Mouse (Mus musculus): ENCODE measurements around the gene Coro1c. TPM values are rescaled to one million over a fixed set of nuclear protein-coding genes. Genes with fewer than 3 reads are reported as not detected.

The Coro1c gene
- 256 and 297 TPM in 2 replicates for polyA plus RNA-seq (2014; fragmentation: Nextera tagmentation; extraction: Ambion mirVana)

- peak within 1 kb of the TSS; percentile 92 for H3K9ac ChIP-seq (ENCODE audit: low read length)
These were observed at the start of gene Coro1c for GRCm38 (mm10) chr5:113908592-113909441. TSS of gene Coro1c (minus strand) at chr5:113908758.

GRCm38 (mm10) chr5:113956510-113956909, 48.0 kb upstream of the Coro1c start:
- Histone ChIP-seq H3K9me3 (ENCODE audit: control insufficient read depth, low read length) (no peaks in the 10 kb centered on the region), H3K36me3 (ENCODE audit: control insufficient read depth, insufficient read depth, low read length) (no peaks in the 10 kb centered on the region), H3K4me2 (ENCODE audit: low read depth) (no peak overlapping the region), H3K4me1 (ENCODE audit: control insufficient read depth, insufficient read depth, low read length) (peaks cover 4% of the 10 kb centered on the region; the same call in 1 of the 2 replicates), H3K4me3 (ENCODE audit: low read depth, low read length) (no peak overlapping the region), H3K27me3 (ENCODE audit: control insufficient read depth, insufficient read depth, low read length) (no peaks in the 10 kb centered on the region), H3K27ac (ENCODE audit: low read depth, low read length) (no peak overlapping the region), H3K9ac (ENCODE audit: low read length) (no peak overlapping the region)
- 2% methylated on average over 4 of the region's 4 CpGs for WGBS
- DNase-seq (ENCODE audit: low spot score), result peak; percentile 89
- ATAC-seq (ENCODE audit: insufficient read depth, low FRiP score, low TSS enrichment), result no peak

More at GRCm38 (mm10) chr5:113908592-113909441, at the start of gene Coro1c:
- DNase-seq (ENCODE audit: low spot score) (peak; percentile 100), ATAC-seq (ENCODE audit: insufficient read depth, low FRiP score, low TSS enrichment) (peak; percentile 84)
- H3K9me3 ChIP-seq (ENCODE audit: control insufficient read depth, low read length), result no peaks in the 10 kb centered on the region
- H3K27ac ChIP-seq (ENCODE audit: low read depth, low read length), result peak within 1 kb of the TSS; percentile 98
- no peaks in the 10 kb centered on the region for H3K27me3 ChIP-seq (ENCODE audit: control insufficient read depth, insufficient read depth, low read length)
- peak within 1 kb of the TSS; percentile 95 for H3K4me3 ChIP-seq (ENCODE audit: low read depth, low read length)
- H3K4me1 ChIP-seq (ENCODE audit: control insufficient read depth, insufficient read depth, low read length), result peaks cover 23% of the 10 kb centered on the region
- peak within 1 kb of the TSS; percentile 83 for H3K4me2 ChIP-seq (ENCODE audit: low read depth)
- H3K36me3 ChIP-seq (ENCODE audit: control insufficient read depth, insufficient read depth, low read length), result no peaks in the 10 kb centered on the region
- WGBS, result under 1% methylated on average over 49 of the region's 68 CpGs

- H3K4me3 ChIP-seq (ENCODE audit: low read depth, low read length), result no peak overlapping the region
- H3K27ac ChIP-seq (ENCODE audit: low read depth, low read length), result no peak overlapping the region
- H3K4me2 ChIP-seq (ENCODE audit: low read depth), result no peak overlapping the region
- H3K4me1 ChIP-seq (ENCODE audit: control insufficient read depth, insufficient read depth, low read length), result peaks cover 4% of the 10 kb centered on the region; the same call in 1 of the 2 replicates
- 89% methylated on average over 8 of the region's 8 CpGs for WGBS
- H3K36me3 ChIP-seq (ENCODE audit: control insufficient read depth, insufficient read depth, low read length), result no peaks in the 10 kb centered on the region
- H3K9me3 ChIP-seq (ENCODE audit: control insufficient read depth, low read length), result no peaks in the 10 kb centered on the region
- no peaks in the 10 kb centered on the region for H3K27me3 ChIP-seq (ENCODE audit: control insufficient read depth, insufficient read depth, low read length)
- H3K9ac ChIP-seq (ENCODE audit: low read length), result no peak overlapping the region
- ATAC-seq (ENCODE audit: insufficient read depth, low FRiP score, low TSS enrichment), result no peak
- no peak for DNase-seq (ENCODE audit: low spot score)
These were observed 47.1 kb upstream of the Coro1c start for GRCm38 (mm10) chr5:113955691-113956090.

GRCm38 (mm10) chr5:113955281-113955680, 46.7 kb upstream of the Coro1c start:
- Histone ChIP-seq H3K4me2 (ENCODE audit: low read depth) (no peak overlapping the region), H3K4me3 (ENCODE audit: low read depth, low read length) (no peak overlapping the region), H3K9ac (ENCODE audit: low read length) (no peak overlapping the region), H3K9me3 (ENCODE audit: control insufficient read depth, low read length) (no peaks in the 10 kb centered on the region), H3K27me3 (ENCODE audit: control insufficient read depth, insufficient read depth, low read length) (no peaks in the 10 kb centered on the region), H3K27ac (ENCODE audit: low read depth, low read length) (no peak overlapping the region), H3K4me1 (ENCODE audit: control insufficient read depth, insufficient read depth, low read length) (peaks cover 4% of the 10 kb centered on the region; the same call in 1 of the 2 replicates), H3K36me3 (ENCODE audit: control insufficient read depth, insufficient read depth, low read length) (no peaks in the 10 kb centered on the region)
- 87% methylated on average over 5 of the region's 5 CpGs for WGBS
- DNase-seq (ENCODE audit: low spot score) (no peak), ATAC-seq (ENCODE audit: insufficient read depth, low FRiP score, low TSS enrichment) (no peak)

GRCm38 (mm10) chr5:113954421-113954820, 45.9 kb upstream of the Coro1c start:
- WGBS, result 13% methylated on average over 7 of the region's 7 CpGs
- ATAC-seq (ENCODE audit: insufficient read depth, low FRiP score, low TSS enrichment) (no peak), DNase-seq (ENCODE audit: low spot score) (peak; percentile 86)
- Histone ChIP-seq H3K4me1 (ENCODE audit: control insufficient read depth, insufficient read depth, low read length) (peaks cover 4% of the 10 kb centered on the region; the same call in 1 of the 2 replicates), H3K36me3 (ENCODE audit: control insufficient read depth, insufficient read depth, low read length) (peaks cover 1% of the 10 kb centered on the region; the same call in 1 of the 2 replicates), H3K9ac (ENCODE audit: low read length) (no peak overlapping the region), H3K27ac (ENCODE audit: low read depth, low read length) (no peak overlapping the region), H3K27me3 (ENCODE audit: control insufficient read depth, insufficient read depth, low read length) (no peaks in the 10 kb centered on the region), H3K9me3 (ENCODE audit: control insufficient read depth, low read length) (no peaks in the 10 kb centered on the region), H3K4me2 (ENCODE audit: low read depth) (no peak overlapping the region), H3K4me3 (ENCODE audit: low read depth, low read length) (no peak overlapping the region)

- H3K27me3 ChIP-seq (ENCODE audit: control insufficient read depth, insufficient read depth, low read length), result no peaks in the 10 kb centered on the region
- no peak overlapping the region for H3K4me3 ChIP-seq (ENCODE audit: low read depth, low read length)
- DNase-seq (ENCODE audit: low spot score) (no peak), ATAC-seq (ENCODE audit: insufficient read depth, low FRiP score, low TSS enrichment) (no peak)
- H3K9me3 ChIP-seq (ENCODE audit: control insufficient read depth, low read length), result no peaks in the 10 kb centered on the region
- no peak overlapping the region for H3K9ac ChIP-seq (ENCODE audit: low read length)
- H3K4me2 ChIP-seq (ENCODE audit: low read depth), result no peak overlapping the region
- WGBS, result 92% methylated on average over 10 of the region's 10 CpGs
- H3K27ac ChIP-seq (ENCODE audit: low read depth, low read length), result no peak overlapping the region
- no peaks in the 10 kb centered on the region for H3K4me1 ChIP-seq (ENCODE audit: control insufficient read depth, insufficient read depth, low read length)
- H3K36me3 ChIP-seq (ENCODE audit: control insufficient read depth, insufficient read depth, low read length), result peaks cover 5% of the 10 kb centered on the region; the same call in 1 of the 2 replicates
These were observed 44.0 kb upstream of the Coro1c start for GRCm38 (mm10) chr5:113952519-113952918.

- Histone ChIP-seq H3K27me3 (ENCODE audit: control insufficient read depth, insufficient read depth, low read length) (no peaks in the 10 kb centered on the region), H3K27ac (ENCODE audit: low read depth, low read length) (no peak overlapping the region), H3K4me2 (ENCODE audit: low read depth) (no peak overlapping the region), H3K9ac (ENCODE audit: low read length) (no peak overlapping the region), H3K4me3 (ENCODE audit: low read depth, low read length) (no peak overlapping the region), H3K36me3 (ENCODE audit: control insufficient read depth, insufficient read depth, low read length) (peaks cover 5% of the 10 kb centered on the region; the same call in 1 of the 2 replicates), H3K9me3 (ENCODE audit: control insufficient read depth, low read length) (no peaks in the 10 kb centered on the region), H3K4me1 (ENCODE audit: control insufficient read depth, insufficient read depth, low read length) (no peaks in the 10 kb centered on the region)
- ATAC-seq (ENCODE audit: insufficient read depth, low FRiP score, low TSS enrichment) (no peak), DNase-seq (ENCODE audit: low spot score) (no peak)
- 88% methylated on average over 11 of the region's 11 CpGs for WGBS
These were observed 43.1 kb upstream of the Coro1c start for GRCm38 (mm10) chr5:113951693-113952071.

GRCm38 (mm10) chr5:113950786-113951692, 42.5 kb upstream of the Coro1c start:
- no peaks in the 10 kb centered on the region for H3K4me1 ChIP-seq (ENCODE audit: control insufficient read depth, insufficient read depth, low read length)
- no peak for ATAC-seq (ENCODE audit: insufficient read depth, low FRiP score, low TSS enrichment)
- DNase-seq (ENCODE audit: low spot score), result no peak
- 81% methylated on average over 19 of the region's 19 CpGs for WGBS
- H3K4me2 ChIP-seq (ENCODE audit: low read depth), result no peak overlapping the region
- no peak overlapping the region for H3K27ac ChIP-seq (ENCODE audit: low read depth, low read length)
- no peak overlapping the region for H3K9ac ChIP-seq (ENCODE audit: low read length)
- peaks cover 6% of the 10 kb centered on the region for H3K36me3 ChIP-seq (ENCODE audit: control insufficient read depth, insufficient read depth, low read length)
- H3K27me3 ChIP-seq (ENCODE audit: control insufficient read depth, insufficient read depth, low read length), result no peaks in the 10 kb centered on the region
- no peak overlapping the region for H3K4me3 ChIP-seq (ENCODE audit: low read depth, low read length)
- H3K9me3 ChIP-seq (ENCODE audit: control insufficient read depth, low read length), result no peaks in the 10 kb centered on the region
